In genomic region chr3:127407868-127408574, GRCm38 (mm10) we compare ENCODE assay signal across 7 mouse cellular contexts.
DNase-seq lines count a peak whose midpoint lies in the region; ATAC-seq and TF ChIP-seq lines count a peak whose summit lies in the region.

No protein-coding gene starts in this region.

- no peak overlapping the region for H3K27ac ChIP-seq in lung, embryonic 15.5 days
- H3K27ac ChIP-seq in embryonic fibroblast, embryonic 13.5 days (ENCODE audit: insufficient read depth, low read length), result 0 out of 2 replicates have a peak overlapping the region, but pooled peaks have one; percentile 32
- peak overlapping the region; percentile 72 for H3K27ac ChIP-seq in limb, embryonic 14.5 days (replicated peaks; ENCODE audit: low read depth, low read length)

- no peaks in the 10 kb centered on the region for H3K36me3 ChIP-seq in lung, embryonic 15.5 days
- H3K36me3 ChIP-seq in limb, embryonic 14.5 days (ENCODE audit: control insufficient read depth, insufficient read depth, low read length), result no peaks in the 10 kb centered on the region

- no peak for TF ChIP-seq CTCF in embryonic fibroblast, embryonic 13.5 days (IDR thresholded peaks at IDR 0.05; ENCODE audit: borderline replicate concordance, insufficient read depth, low read length)

- ATAC-seq in lung, embryonic 15.5 days (ENCODE audit: borderline replicate concordance, extremely low read depth, low FRiP score, low TSS enrichment), result peak; percentile 21; the same call in 1 of the 2 replicates
- no peak for ATAC-seq in limb, embryonic 14.5 days (ENCODE audit: low FRiP score, low read depth)

- peak overlapping the region; percentile 50 for H3K4me3 ChIP-seq in lung, embryonic 15.5 days
- peak overlapping the region; percentile 75 for H3K4me3 ChIP-seq in embryonic fibroblast, embryonic 13.5 days (ENCODE audit: insufficient read depth, low read length)
- H3K4me3 ChIP-seq in limb, embryonic 14.5 days (replicated peaks; ENCODE audit: low read length), result peak overlapping the region; percentile 52

- peak overlapping the region; percentile 52 for H3K9ac ChIP-seq in lung, embryonic 15.5 days
- H3K9ac ChIP-seq in limb, embryonic 14.5 days (ENCODE audit: low read depth, low read length, severe bottlenecking), result peak overlapping the region; percentile 76

- TF ChIP-seq POLR2A in embryonic fibroblast, embryonic 13.5 days (IDR thresholded peaks at IDR 0.05; ENCODE audit: low read depth, low read length), result no peak
- no peak for TF ChIP-seq POLR2A in limb, embryonic 14.5 days (IDR thresholded peaks at IDR 0.05; ENCODE audit: borderline replicate concordance, extremely low read depth, insufficient read depth, insufficient read length)

- DNase-seq in lung, postnatal 36 days, result no peak
- no peak for DNase-seq in limb, embryonic 14.5 days (ENCODE audit: low spot score)
- peak; percentile 37 for DNase-seq in retina, embryonic 14.5 days (ENCODE audit: low spot score)
- no peak for DNase-seq in gastrocnemius, adult 18-20 months (ENCODE audit: low spot score)
- no peak for DNase-seq in gastrocnemius, postnatal 14 days

- intact Hi-C loops in gastrocnemius, postnatal 14 days (cut with DNase I; ENCODE audit: low total_unique reads), result no loop called here

- H3K27me3 ChIP-seq in lung, embryonic 15.5 days, result no peaks in the 10 kb centered on the region
- no peaks in the 10 kb centered on the region for H3K27me3 ChIP-seq in limb, embryonic 14.5 days (ENCODE audit: control insufficient read depth, insufficient read depth, low read length)

- H3K4me1 ChIP-seq in lung, embryonic 15.5 days, result peaks cover 8% of the 10 kb centered on the region
- H3K4me1 ChIP-seq in embryonic fibroblast, embryonic 13.5 days (ENCODE audit: control insufficient read depth, insufficient read depth, low read length), result no peaks in the 10 kb centered on the region
- H3K4me1 ChIP-seq in limb, embryonic 14.5 days (ENCODE audit: control insufficient read depth, insufficient read depth, low read length), result peaks cover 10% of the 10 kb centered on the region; the same call in 1 of the 2 replicates

- WGBS in lung, embryonic 15.5 days, result 10% methylated on average over 9 of the region's 9 CpGs
- 9% methylated on average over 9 of the region's 9 CpGs for WGBS in limb, embryonic 14.5 days

- peak overlapping the region; percentile 86 for H3K4me2 ChIP-seq in lung, embryonic 15.5 days
- peak overlapping the region; percentile 78 for H3K4me2 ChIP-seq in limb, embryonic 14.5 days (replicated peaks; ENCODE audit: low read depth, low read length, severe bottlenecking)

- no peaks in the 10 kb centered on the region for H3K9me3 ChIP-seq in lung, embryonic 15.5 days
- H3K9me3 ChIP-seq in limb, embryonic 14.5 days (ENCODE audit: control insufficient read depth, low read length), result no peaks in the 10 kb centered on the region
